Mouse (Mus musculus): ENCODE data around the gene Pon1. TPM values are rescaled to one million over a fixed set of nuclear protein-coding genes. Genes with fewer than 3 reads are reported as not detected.

Gene Pon1
- total and polyA plus RNA-seq, 2 experiments from 2014 or later = 0.21 to 0.96 TPM

GRCm38 (mm10) chr6:5120229-5120628, 73.5 kb downstream of the Pon1 start:
- no peaks in the 10 kb centered on the region for H3K9me3 ChIP-seq (ENCODE audit: low read length)
- peaks cover 5% of the 10 kb centered on the region; the same call in 1 of the 2 replicates for H3K36me3 ChIP-seq (ENCODE audit: insufficient read depth, low read length)
- no peak overlapping the region for H3K4me2 ChIP-seq (ENCODE audit: low read depth, low read length)
- no peak overlapping the region for H3K9ac ChIP-seq (replicated peaks; ENCODE audit: low read length)
- ATAC-seq = no peak
- DNase-seq (ENCODE audit: low spot score) = peak; percentile 44
- H3K4me3 ChIP-seq (ENCODE audit: low read length) = no peak overlapping the region
- 24% methylated on average over 3 of the region's 3 CpGs for WGBS
- no peaks in the 10 kb centered on the region for H3K4me1 ChIP-seq (ENCODE audit: insufficient read depth, low read length)
- H3K27me3 ChIP-seq (ENCODE audit: insufficient read depth, low read length) = no peaks in the 10 kb centered on the region
- no peak for TF ChIP-seq CTCF (IDR thresholded peaks at IDR 0.05; ENCODE audit: low read depth)
- H3K27ac ChIP-seq = no peak overlapping the region; the same call in 1 of the 2 replicates

DNA sequence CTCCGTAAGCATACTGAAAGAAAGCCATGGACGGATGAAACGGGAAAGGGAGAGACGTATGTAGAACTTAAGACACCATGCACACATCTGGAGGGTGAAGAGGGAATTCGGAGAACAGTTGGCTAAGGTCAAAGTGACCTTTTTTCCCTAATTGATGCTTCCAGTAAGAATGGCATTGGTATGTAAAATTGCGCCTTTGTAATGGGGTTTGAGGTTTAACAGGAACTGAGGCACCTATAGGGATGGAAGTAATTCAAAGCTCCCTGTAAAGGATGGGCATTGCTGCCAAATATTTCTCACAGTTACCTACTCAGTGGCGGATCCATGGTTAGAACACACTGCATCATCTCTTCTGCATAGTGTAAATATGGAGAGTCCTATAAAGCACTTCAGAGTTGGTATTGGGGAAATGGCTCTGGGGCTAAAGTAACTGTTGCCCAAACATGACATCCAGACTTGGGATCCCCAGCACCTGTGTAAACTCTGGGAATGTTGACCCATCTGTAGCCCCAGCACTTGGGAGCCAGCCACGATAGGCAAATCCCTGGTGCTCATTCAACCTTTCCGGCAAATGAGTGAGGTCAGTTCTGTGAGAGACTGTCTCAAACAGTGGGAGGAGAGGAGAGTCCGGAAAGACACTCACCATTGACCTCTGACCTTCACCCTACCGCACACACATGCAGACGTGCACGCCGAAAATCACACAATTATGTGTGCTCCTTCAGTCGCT, 74.4 kb downstream of the Pon1 start:
- Histone ChIP-seq H3K9me3 (ENCODE audit: low read length) (no peaks in the 10 kb centered on the region), H3K4me3 (ENCODE audit: low read length) (no peak overlapping the region), H3K27ac (no peak overlapping the region), H3K9ac (replicated peaks; ENCODE audit: low read length) (no peak overlapping the region), H3K27me3 (ENCODE audit: insufficient read depth, low read length) (no peaks in the 10 kb centered on the region), H3K4me1 (ENCODE audit: insufficient read depth, low read length) (no peaks in the 10 kb centered on the region), H3K36me3 (ENCODE audit: insufficient read depth, low read length) (peaks cover 9% of the 10 kb centered on the region; the same call in 1 of the 2 replicates), H3K4me2 (ENCODE audit: low read depth, low read length) (no peak overlapping the region)
- DNase-seq (ENCODE audit: low spot score) (no peak), ATAC-seq (no peak)
- no peak for TF ChIP-seq CTCF (IDR thresholded peaks at IDR 0.05; ENCODE audit: low read depth)
- 83% methylated on average over 15 of the region's 15 CpGs for WGBS

Other genes starting within 250 kb of the Pon1 start
- gene Pon3, start 62.3 kb upstream of the Pon1 start, total RNA-seq (2014; rRNA removed) = 4.1 and 5.2 TPM in 2 replicates
- 5.8 and 6.2 TPM in 2 replicates for gene Pon3, start 62.3 kb upstream of the Pon1 start, polyA plus RNA-seq (2015; fragmentation: Nextera tagmentation; extraction: Ambion mirVana)
- 17.9 TPM in 2 replicates for gene Pon2, start 104.5 kb upstream of the Pon1 start, total RNA-seq (2014; rRNA removed)
- 50.4 and 56.2 TPM in 2 replicates for gene Pon2, start 104.5 kb upstream of the Pon1 start, polyA plus RNA-seq (2015; fragmentation: Nextera tagmentation; extraction: Ambion mirVana)
- gene Asb4, start 189.4 kb upstream of the Pon1 start, total RNA-seq (2014; rRNA removed) = 8.3 and 10.6 TPM in 2 replicates
- gene Asb4, start 189.4 kb upstream of the Pon1 start, polyA plus RNA-seq (2015; fragmentation: Nextera tagmentation; extraction: Ambion mirVana) = 13.7 and 16.3 TPM in 2 replicates

All from hindbrain, postnatal 0 days (tissue).